13 mouse cellular contexts compared by ENCODE assay signal in the genomic region with DNA sequence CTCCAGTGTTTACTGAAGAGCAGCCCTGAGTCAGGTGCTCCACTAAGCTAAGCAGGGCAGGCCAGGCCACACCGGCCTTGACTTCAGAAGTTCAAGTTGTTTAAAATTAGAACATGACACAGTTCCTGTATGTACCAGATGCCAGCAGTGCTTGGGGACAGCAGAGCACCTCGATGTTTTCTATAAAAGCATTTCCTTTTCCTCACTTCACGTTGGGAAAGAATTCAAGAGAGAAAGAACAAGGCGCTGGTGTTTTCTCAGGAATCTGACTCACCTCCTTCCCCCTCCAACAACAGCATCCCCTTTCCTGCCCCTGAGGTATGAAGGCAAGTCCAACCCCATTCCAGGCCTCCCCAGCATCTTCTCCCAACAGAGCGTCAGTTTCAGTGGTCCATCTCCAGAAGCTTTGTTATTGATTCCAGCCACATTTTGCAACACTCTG.
A peak's percentile ranks its signal among the peaks of the same experiment; 100 is the strongest.
DNase-seq lines count a peak whose midpoint lies in the region; ATAC-seq and TF ChIP-seq lines count a peak whose summit lies in the region.
"Had no signal": no experiment of that assay in that cellular context is flagged by ENCODE, and none has a peak within 500 bp of the region (broad histone marks: within the 10 kb centered on the region; RNA-seq: fewer than 3 reads in every experiment).

No protein-coding gene starts in this region.

- H3K9ac ChIP-seq in kidney, embryonic 16.5 days (replicated peaks; ENCODE audit: low read length), result no peak overlapping the region
- 0 out of 2 replicates have a peak overlapping the region, but pooled peaks have one; percentile 23 for H3K9ac ChIP-seq in heart, adult 2 months (ENCODE audit: low read depth, low read length)
- H3K9ac ChIP-seq in limb, embryonic 15.5 days, result no peak overlapping the region
- H3K9ac ChIP-seq: forebrain, postnatal 0 days; hindbrain, embryonic 14.5 days; midbrain, embryonic 12.5 days had no signal

- peak; percentile 51; the same call in 1 of the 2 replicates for TF ChIP-seq EP300 in heart, adult 2 months (IDR thresholded peaks at IDR 0.05; ENCODE audit: insufficient read depth, low read depth, low read length)

- peak; percentile 35 for DNase-seq in kidney, postnatal 10 days
- DNase-seq in right cerebral cortex, postnatal 25 days, result peak; percentile 39
- no peak for DNase-seq in right cerebral cortex, postnatal 36 days (ENCODE audit: low spot score in 2 of 2)
- DNase-seq in heart, adult 2 months, result peak; percentile 37 to 62
- DNase-seq: adrenal gland, postnatal 25 days; forebrain, postnatal 0 days had no signal

- H3K4me3 ChIP-seq in kidney, embryonic 16.5 days (ENCODE audit: low read length), result no peak overlapping the region
- H3K4me3 ChIP-seq in heart, adult 2 months, result no peak overlapping the region
- H3K4me3 ChIP-seq in limb, embryonic 15.5 days, result no peak overlapping the region
- H3K4me3 ChIP-seq: midbrain, embryonic 12.5 days had no signal

- 35% methylated on average over 5 of the region's 5 CpGs for WGBS in kidney, embryonic 16.5 days
- 6% methylated on average over 5 of the region's 5 CpGs for WGBS in heart, adult 2 months
- WGBS in limb, embryonic 15.5 days, result 21% methylated on average over 5 of the region's 5 CpGs

- no peaks in the 10 kb centered on the region for H3K79me2 ChIP-seq in heart, adult 2 months (replicated peaks; ENCODE audit: control insufficient read depth, insufficient read depth, low read length)

- no peaks in the 10 kb centered on the region for H3K27me3 ChIP-seq in kidney, embryonic 16.5 days (ENCODE audit: insufficient read depth, low read length)
- H3K27me3 ChIP-seq in heart, adult 2 months (ENCODE audit: control insufficient read depth, insufficient read depth, low read length), result no peaks in the 10 kb centered on the region
- peaks cover 3% of the 10 kb centered on the region for H3K27me3 ChIP-seq in limb, embryonic 15.5 days
- H3K27me3 ChIP-seq: midbrain, embryonic 12.5 days had no signal

- H3K36me3 ChIP-seq in kidney, embryonic 16.5 days (ENCODE audit: insufficient read depth, low read length), result no peaks in the 10 kb centered on the region
- peaks cover 16% of the 10 kb centered on the region for H3K36me3 ChIP-seq in heart, adult 2 months (ENCODE audit: control insufficient read depth, insufficient read depth, low read length)
- H3K36me3 ChIP-seq in limb, embryonic 15.5 days, result no peaks in the 10 kb centered on the region
- H3K36me3 ChIP-seq: G1E; midbrain, embryonic 12.5 days had no signal

- intact Hi-C loops in heart, adult 2 months (cut with DNase I), result loop anchor here (5.0 kb wide), 1 partner anchor 77 kb away; no protein-coding TSS in a partner anchor

- H3K4me2 ChIP-seq in kidney, embryonic 16.5 days (replicated peaks; ENCODE audit: low read depth, low read length), result no peak overlapping the region
- no peak overlapping the region for H3K4me2 ChIP-seq in limb, embryonic 15.5 days
- H3K4me2 ChIP-seq: hindbrain, embryonic 14.5 days; midbrain, embryonic 12.5 days had no signal

- TF ChIP-seq POLR2A in heart, adult 2 months (IDR thresholded peaks at IDR 0.05; ENCODE audit: insufficient read depth, low read depth, low read length), result no peak

- no peak for ATAC-seq in kidney, embryonic 16.5 days (ENCODE audit: low FRiP score, low TSS enrichment)
- no peak for ATAC-seq in limb, embryonic 15.5 days (ENCODE audit: insufficient number of reproducible peaks, low FRiP score, low TSS enrichment, low read depth)
- ATAC-seq in megakaryocyte-erythroid progenitor cell, adult 5-6 weeks (replicated peaks; ENCODE audit: low FRiP score, low TSS enrichment, poor library complexity, severe bottlenecking), result no peak
- no peak for ATAC-seq in activated CD4-positive, CD25-positive, alpha-beta regulatory T cell, adult 4 months
- ATAC-seq: forebrain, postnatal 0 days had no signal

- H3K9me3 ChIP-seq in kidney, embryonic 16.5 days (ENCODE audit: low read length), result no peaks in the 10 kb centered on the region
- no peaks in the 10 kb centered on the region for H3K9me3 ChIP-seq in limb, embryonic 15.5 days
- H3K9me3 ChIP-seq: midbrain, embryonic 12.5 days had no signal

- peaks cover 10% of the 10 kb centered on the region; the same call in 1 of the 2 replicates for H3K4me1 ChIP-seq in kidney, embryonic 16.5 days (ENCODE audit: insufficient read depth, low read length)
- peaks cover 26% of the 10 kb centered on the region for H3K4me1 ChIP-seq in heart, adult 2 months (ENCODE audit: control insufficient read depth, insufficient read depth, low read length)
- peaks cover 19% of the 10 kb centered on the region for H3K4me1 ChIP-seq in limb, embryonic 15.5 days
- H3K4me1 ChIP-seq: midbrain, embryonic 12.5 days had no signal

- no peak overlapping the region for H3K27ac ChIP-seq in kidney, embryonic 16.5 days (ENCODE audit: low read length)
- peak overlapping the region; percentile 59 for H3K27ac ChIP-seq in heart, adult 2 months
- peak overlapping the region; percentile 68; the same call in 1 of the 2 replicates for H3K27ac ChIP-seq in limb, embryonic 15.5 days
- H3K27ac ChIP-seq: hindbrain, embryonic 14.5 days; midbrain, embryonic 12.5 days had no signal

- no peak for TF ChIP-seq CTCF in heart, adult 2 months (IDR thresholded peaks at IDR 0.05)

Comparison
In these comparisons a context has a peak if more than half of its experiments do, and no peak if none do; other contexts are left out.
1. DNase-seq: peak in kidney, postnatal 10 days (single experiment), right cerebral cortex, postnatal 25 days (single experiment) and heart, adult 2 months (2 of 2); none in right cerebral cortex, postnatal 36 days (0 of 2).